Mouse (Mus musculus): ENCODE data around the gene Il21. TPM values are rescaled to one million over a fixed set of nuclear protein-coding genes. Genes with fewer than 3 reads are reported as not detected.

Il21 gene
- polyA plus RNA-seq, 1 experiment from 2014 or later = not detected

GRCm38 (mm10) chr3:37180039-37180743 is 52.2 kb downstream of the Il21 start:
- no peak overlapping the region for H3K4me3 ChIP-seq (ENCODE audit: low read depth, low read length)
- no peak overlapping the region for H3K9ac ChIP-seq (ENCODE audit: low read length)
- no peak overlapping the region for H3K4me2 ChIP-seq (ENCODE audit: low read length)
- no peaks in the 10 kb centered on the region for H3K36me3 ChIP-seq (ENCODE audit: control insufficient read depth, insufficient read depth, low read length)
- H3K4me1 ChIP-seq (replicated peaks; ENCODE audit: control insufficient read depth, insufficient read depth, low read length) = peaks cover 4% of the 10 kb centered on the region; the same call in 1 of the 2 replicates
- no peaks in the 10 kb centered on the region for H3K27me3 ChIP-seq (replicated peaks; ENCODE audit: control insufficient read depth, insufficient read depth, low read length)
- no peak for DNase-seq (ENCODE audit: low spot score)
- ATAC-seq (replicated peaks; ENCODE audit: low FRiP score, low TSS enrichment, low read depth) = no peak
- no peak overlapping the region for H3K27ac ChIP-seq (ENCODE audit: low read depth)
- no peaks in the 10 kb centered on the region for H3K9me3 ChIP-seq (ENCODE audit: control insufficient read depth, low read length)
- WGBS = 74% methylated on average over 12 of the region's 12 CpGs

GRCm38 (mm10) chr3:37179472-37179871 is 53.0 kb downstream of the Il21 start:
- H3K4me2 ChIP-seq (ENCODE audit: low read length) = no peak overlapping the region
- no peaks in the 10 kb centered on the region for H3K36me3 ChIP-seq (ENCODE audit: control insufficient read depth, insufficient read depth, low read length)
- whole genome bisulfite sequencing = 86% methylated on average over 9 of the region's 9 CpGs
- no peak overlapping the region for H3K4me3 ChIP-seq (ENCODE audit: low read depth, low read length)
- no peak overlapping the region for H3K27ac ChIP-seq (ENCODE audit: low read depth)
- no peaks in the 10 kb centered on the region for H3K27me3 ChIP-seq (replicated peaks; ENCODE audit: control insufficient read depth, insufficient read depth, low read length)
- ATAC-seq (replicated peaks; ENCODE audit: low FRiP score, low TSS enrichment, low read depth) (no peak), DNase-seq (ENCODE audit: low spot score) (no peak)
- peaks cover 4% of the 10 kb centered on the region; the same call in 1 of the 2 replicates for H3K4me1 ChIP-seq (replicated peaks; ENCODE audit: control insufficient read depth, insufficient read depth, low read length)
- no peaks in the 10 kb centered on the region for H3K9me3 ChIP-seq (ENCODE audit: control insufficient read depth, low read length)
- H3K9ac ChIP-seq (ENCODE audit: low read length) = no peak overlapping the region

- ATAC-seq (replicated peaks; ENCODE audit: low FRiP score, low TSS enrichment, low read depth) (no peak), DNase-seq (ENCODE audit: low spot score) (no peak)
- Histone ChIP-seq H3K4me2 (ENCODE audit: low read length) (no peak overlapping the region), H3K9me3 (ENCODE audit: control insufficient read depth, low read length) (no peaks in the 10 kb centered on the region), H3K36me3 (ENCODE audit: control insufficient read depth, insufficient read depth, low read length) (no peaks in the 10 kb centered on the region), H3K4me3 (ENCODE audit: low read depth, low read length) (no peak overlapping the region), H3K27me3 (replicated peaks; ENCODE audit: control insufficient read depth, insufficient read depth, low read length) (no peaks in the 10 kb centered on the region), H3K4me1 (replicated peaks; ENCODE audit: control insufficient read depth, insufficient read depth, low read length) (no peaks in the 10 kb centered on the region), H3K27ac (ENCODE audit: low read depth) (no peak overlapping the region), H3K9ac (ENCODE audit: low read length) (no peak overlapping the region)
- WGBS = 65% methylated on average over 10 of the region's 10 CpGs
Observed at GRCm38 (mm10) chr3:37174711-37175572, 57.5 kb downstream of the Il21 start.

GRCm38 (mm10) chr3:37173285-37173684 is 59.2 kb downstream of the Il21 start:
- no peak overlapping the region for H3K27ac ChIP-seq (ENCODE audit: low read depth)
- DNase-seq (ENCODE audit: low spot score) = no peak
- WGBS = 88% methylated on average over 8 of the region's 8 CpGs

More at GRCm38 (mm10) chr3:37173285-37173684, 59.2 kb downstream of the Il21 start:
- no peaks in the 10 kb centered on the region for H3K4me1 ChIP-seq (replicated peaks; ENCODE audit: control insufficient read depth, insufficient read depth, low read length)
- H3K4me3 ChIP-seq (ENCODE audit: low read depth, low read length) = no peak overlapping the region
- no peaks in the 10 kb centered on the region for H3K27me3 ChIP-seq (replicated peaks; ENCODE audit: control insufficient read depth, insufficient read depth, low read length)
- ATAC-seq (replicated peaks; ENCODE audit: low FRiP score, low TSS enrichment, low read depth) = no peak
- H3K9ac ChIP-seq (ENCODE audit: low read length) = no peak overlapping the region
- no peaks in the 10 kb centered on the region for H3K9me3 ChIP-seq (ENCODE audit: control insufficient read depth, low read length)
- H3K4me2 ChIP-seq (ENCODE audit: low read length) = no peak overlapping the region
- no peaks in the 10 kb centered on the region for H3K36me3 ChIP-seq (ENCODE audit: control insufficient read depth, insufficient read depth, low read length)

Small RNAs within 50 kb of the gene (microRNA-seq; reads per million reads assigned to microRNA genes)
- not detected for gene Gm24169

Other genes with a start within 250 kb of the Il21 start
- 0.35 and 0.37 TPM in 2 replicates for gene Adad1, start 169.1 kb downstream of the Il21 start, polyA plus RNA-seq (2014; fragmentation: Nextera tagmentation; extraction: Ambion mirVana)
- 0.23 and 0.38 TPM in 2 replicates for gene Il2, start 106.7 kb downstream of the Il21 start, polyA plus RNA-seq (2014; fragmentation: Nextera tagmentation; extraction: Ambion mirVana)
- gene Bbs12, start 79.9 kb upstream of the Il21 start, polyA plus RNA-seq (2014; fragmentation: Nextera tagmentation; extraction: Ambion mirVana) = 5.4 and 8.1 TPM in 2 replicates
- gene Cetn4, start 80.1 kb upstream of the Il21 start, polyA plus RNA-seq (2014; fragmentation: Nextera tagmentation; extraction: Ambion mirVana) = 0.46 and 1.5 TPM in 2 replicates
- 1.5 and 2.9 TPM in 2 replicates for gene Fgf2, start 115.7 kb upstream of the Il21 start, polyA plus RNA-seq (2014; fragmentation: Nextera tagmentation; extraction: Ambion mirVana)
- 36.5 and 37.6 TPM in 2 replicates for gene Spata5, start 187.3 kb upstream of the Il21 start, polyA plus RNA-seq (2014; fragmentation: Nextera tagmentation; extraction: Ambion mirVana)
- gene Nudt6, start 187.6 kb upstream of the Il21 start, polyA plus RNA-seq (2014; fragmentation: Nextera tagmentation; extraction: Ambion mirVana) = 5.3 and 9.3 TPM in 2 replicates